Mouse (Mus musculus): Measurements from ENCODE around the gene Ntmt1.

The Ntmt1 gene

GRCm38 (mm10) chr2:30807648-30808295 is at the start of gene Ntmt1:
Gene Ntmt1 (plus strand): TSS chr2:30807826.
- peak; percentile 99 for DNase-seq (ENCODE audit: low spot score)

DNA sequence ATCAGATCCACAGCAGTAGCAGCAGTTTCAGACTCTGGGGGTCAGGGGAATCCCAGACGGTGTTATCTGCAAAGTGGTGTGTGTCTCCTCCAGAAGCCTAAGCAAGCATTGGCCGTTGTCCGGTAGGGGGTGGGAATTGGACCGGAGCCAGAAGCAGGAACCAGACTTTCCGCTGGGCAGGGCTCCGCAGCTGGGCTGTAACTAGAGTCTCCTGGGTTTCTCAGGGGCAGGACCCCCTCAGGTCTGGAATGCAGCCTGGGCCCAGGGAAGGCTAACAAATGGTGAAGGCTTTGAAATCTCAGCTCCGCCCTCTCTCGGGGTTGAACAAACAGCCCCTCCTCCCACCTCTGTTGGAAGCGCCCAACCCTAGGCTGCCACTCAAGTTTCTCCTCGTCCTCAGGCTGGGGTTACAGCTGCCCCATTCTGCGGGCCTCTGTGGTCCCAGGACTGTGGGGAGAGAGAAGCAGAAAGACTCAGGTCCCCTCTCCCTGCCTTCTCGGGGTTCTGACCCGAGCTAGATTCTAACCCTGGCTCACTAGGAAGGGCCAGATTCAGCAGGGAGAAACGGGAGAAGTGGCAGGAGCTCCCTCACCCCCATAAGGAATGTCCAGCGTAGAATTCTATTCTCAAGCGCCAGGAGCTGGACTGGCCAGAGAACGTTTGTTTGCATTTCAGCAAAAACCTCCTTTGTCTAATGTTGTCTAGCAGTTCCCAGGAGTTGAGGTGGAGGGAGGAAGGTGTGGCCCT is 49.1 kb upstream of the Ntmt1 start:
- peak; percentile 63 for DNase-seq (ENCODE audit: low spot score)

DNA sequence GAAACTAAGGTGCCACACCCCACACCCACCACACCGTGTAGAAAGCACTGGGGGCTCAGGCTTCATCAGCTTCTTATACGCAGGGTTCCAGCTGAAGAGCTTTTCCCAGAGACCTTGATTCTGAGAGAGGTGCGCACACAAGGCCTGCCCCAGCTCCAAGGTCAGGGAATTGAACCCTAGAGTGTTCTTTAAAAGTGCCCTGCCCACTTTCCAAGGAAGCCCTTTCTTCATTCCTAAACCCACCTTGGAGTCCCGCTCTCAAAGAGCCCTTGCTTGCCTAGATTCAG is 48.6 kb upstream of the Ntmt1 start:
- DNase-seq (ENCODE audit: low spot score) = no peak

DNA sequence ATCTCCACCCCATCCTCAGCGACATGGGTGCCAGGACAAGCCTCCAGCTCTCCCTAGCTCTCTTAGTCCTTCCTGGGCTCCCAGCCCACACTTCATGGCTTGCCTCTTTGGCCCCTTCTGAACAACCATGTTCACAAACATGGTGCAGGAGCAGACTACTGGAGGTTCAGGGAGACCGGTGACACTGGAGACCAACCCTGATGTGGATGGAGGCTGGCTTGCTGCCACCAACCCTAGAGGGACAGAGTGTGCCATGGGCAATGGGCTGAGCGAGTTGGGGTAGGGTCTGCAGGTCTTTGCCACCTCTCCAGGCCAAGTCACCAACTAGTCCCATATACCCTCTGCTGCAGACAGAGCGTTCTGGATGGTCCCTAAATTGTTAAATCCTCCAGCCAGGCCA is 48.2 kb upstream of the Ntmt1 start:
- DNase-seq (ENCODE audit: low spot score) = no peak

DNA sequence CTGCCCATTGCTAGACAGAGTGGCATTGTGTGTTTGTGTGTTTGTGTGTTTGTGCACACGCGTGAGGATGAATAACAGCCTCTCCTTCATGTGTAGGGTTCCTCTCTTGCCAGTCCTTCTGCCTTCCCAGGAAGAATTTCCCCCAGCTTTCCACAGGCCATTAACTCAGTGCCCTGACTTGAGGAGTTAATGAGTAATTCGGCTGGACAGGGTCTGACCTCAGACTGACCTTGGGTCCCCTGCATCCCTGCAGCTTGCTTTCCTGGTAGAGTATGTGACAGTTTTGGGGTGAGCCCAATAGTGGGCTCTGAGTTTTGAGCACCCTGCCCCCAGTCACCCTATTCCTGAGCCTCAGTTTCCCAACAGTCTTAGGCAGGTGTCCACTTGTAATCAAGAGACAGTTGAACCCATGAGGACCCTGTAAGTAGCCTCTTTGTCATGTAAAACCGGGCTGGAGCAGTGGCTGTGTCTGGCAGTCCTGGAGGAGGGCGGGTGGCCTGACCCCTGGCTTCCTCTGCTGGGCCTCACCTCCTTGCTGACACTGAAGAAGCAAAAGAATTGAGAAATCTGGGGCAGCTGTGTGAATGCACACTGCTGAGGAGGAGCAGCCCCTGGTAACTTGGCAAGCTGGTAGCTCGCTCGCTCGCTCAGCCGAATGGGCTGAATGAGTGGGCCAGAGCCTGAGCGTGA is 47.6 kb upstream of the Ntmt1 start:
- no peak for DNase-seq (ENCODE audit: low spot score)

- no peak for DNase-seq (ENCODE audit: low spot score)
Observed at GRCm38 (mm10) chr2:30760706-30761105, 46.9 kb upstream of the Ntmt1 start.

DNA sequence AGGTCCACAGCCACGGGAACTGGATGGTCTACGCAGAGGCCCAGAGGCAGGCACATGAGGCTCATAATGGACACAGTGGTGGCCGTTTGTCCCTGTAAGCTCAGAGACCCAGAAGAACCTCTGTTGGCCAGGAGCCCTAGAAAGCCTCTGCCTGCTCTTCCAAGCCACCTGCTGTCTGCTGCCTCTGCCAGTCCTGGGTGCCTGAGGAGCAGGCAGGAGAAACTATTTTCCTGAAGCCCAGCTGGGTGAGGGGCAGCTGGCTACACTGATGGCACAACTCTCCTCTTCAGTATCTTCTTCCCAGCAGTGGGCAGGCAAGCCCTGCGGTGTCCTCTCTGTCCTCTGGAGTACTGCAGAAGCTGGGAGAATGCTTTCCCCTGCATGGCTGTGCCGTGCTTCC is 41.2 kb upstream of the Ntmt1 start:
- DNase-seq (ENCODE audit: low spot score) = no peak

GRCm38 (mm10) chr2:30767626-30768240 is 39.9 kb upstream of the Ntmt1 start:
- no peak for DNase-seq (ENCODE audit: low spot score)

- no peak for DNase-seq (ENCODE audit: low spot score)
Observed at GRCm38 (mm10) chr2:30768529-30768928, 39.1 kb upstream of the Ntmt1 start.

DNA sequence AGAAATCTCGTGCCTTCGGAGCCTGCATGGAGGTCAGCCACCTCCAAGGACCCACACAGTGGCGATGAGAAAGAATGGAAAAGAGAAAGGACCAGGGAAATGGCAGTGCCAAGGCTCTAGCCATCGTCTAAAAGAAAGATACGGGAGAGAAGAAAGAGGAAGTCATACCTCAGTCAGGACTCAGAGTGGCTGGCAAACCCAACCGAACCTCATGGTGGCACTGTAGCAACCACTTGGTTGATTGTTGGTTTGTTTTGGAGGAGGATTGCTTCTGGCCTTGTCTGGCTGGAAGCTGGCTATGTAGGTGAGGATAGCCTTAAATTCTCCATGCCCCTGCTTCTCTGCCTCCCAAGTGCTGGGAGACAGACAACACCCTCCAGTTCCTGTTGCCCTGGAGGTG is 38.4 kb upstream of the Ntmt1 start:
- no peak for DNase-seq (ENCODE audit: low spot score)

DNA sequence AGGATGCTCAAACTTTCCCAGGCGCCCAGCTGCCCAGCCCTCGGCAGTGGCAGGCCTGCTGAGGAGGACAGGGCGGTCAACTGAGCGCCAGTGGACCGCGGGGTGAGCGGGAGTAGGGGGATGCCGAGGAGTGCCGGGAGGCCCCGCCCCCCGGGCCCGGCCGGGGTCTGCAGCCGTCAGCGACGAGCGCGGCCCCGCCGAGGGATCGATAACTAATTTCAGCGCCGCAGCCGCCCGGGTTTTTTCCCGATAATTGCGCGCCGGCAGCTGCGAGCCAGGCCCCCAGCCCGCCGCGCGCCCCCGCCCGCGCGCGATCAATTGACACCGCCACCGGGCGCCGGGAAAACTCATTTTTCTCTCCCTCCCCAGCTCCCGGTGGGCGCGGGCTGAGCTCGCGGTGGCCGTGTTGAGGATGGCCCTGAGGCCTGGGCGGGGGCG is 36.2 kb upstream of the Ntmt1 start:
- no peak for DNase-seq (ENCODE audit: low spot score)

- DNase-seq (ENCODE audit: low spot score) = peak; percentile 72
Observed at GRCm38 (mm10) chr2:30771806-30772460, 35.7 kb upstream of the Ntmt1 start.

- DNase-seq (ENCODE audit: low spot score) = no peak
Observed at GRCm38 (mm10) chr2:30772581-30773312, 34.9 kb upstream of the Ntmt1 start.

DNA sequence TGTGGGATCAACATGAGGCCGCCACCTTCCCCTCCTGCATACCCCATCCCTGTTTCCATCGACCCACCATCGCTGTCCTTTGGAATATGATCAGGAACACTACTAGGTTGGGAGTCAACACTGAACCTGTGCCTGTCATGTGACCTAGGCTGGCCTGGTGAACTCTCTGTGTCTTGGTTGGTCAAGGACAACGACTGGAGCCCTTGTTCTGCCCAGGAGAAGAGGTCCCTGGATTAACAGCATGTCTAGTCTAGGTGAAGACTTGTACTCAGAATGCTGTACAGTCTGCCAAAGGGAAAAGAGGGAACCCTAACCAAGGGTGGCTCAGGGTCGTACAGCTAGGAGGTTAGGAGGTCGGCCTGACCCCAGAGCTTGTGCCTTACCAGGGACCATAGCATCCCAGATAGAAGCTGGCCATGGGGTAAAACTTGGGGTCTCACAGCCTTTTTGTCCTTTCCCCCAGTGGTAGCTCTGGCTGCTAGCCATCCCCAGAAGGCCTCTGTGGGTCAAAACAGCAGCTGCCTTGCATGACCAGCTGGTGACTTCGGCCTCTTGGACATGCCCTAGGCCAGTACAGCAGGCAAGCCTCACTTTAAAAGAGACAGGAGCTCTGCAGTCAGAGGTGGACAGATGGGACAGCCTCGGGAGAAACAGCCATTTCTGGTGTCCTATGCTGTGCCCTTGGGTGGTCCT is 34.2 kb upstream of the Ntmt1 start:
- no peak for DNase-seq (ENCODE audit: low spot score)

DNA sequence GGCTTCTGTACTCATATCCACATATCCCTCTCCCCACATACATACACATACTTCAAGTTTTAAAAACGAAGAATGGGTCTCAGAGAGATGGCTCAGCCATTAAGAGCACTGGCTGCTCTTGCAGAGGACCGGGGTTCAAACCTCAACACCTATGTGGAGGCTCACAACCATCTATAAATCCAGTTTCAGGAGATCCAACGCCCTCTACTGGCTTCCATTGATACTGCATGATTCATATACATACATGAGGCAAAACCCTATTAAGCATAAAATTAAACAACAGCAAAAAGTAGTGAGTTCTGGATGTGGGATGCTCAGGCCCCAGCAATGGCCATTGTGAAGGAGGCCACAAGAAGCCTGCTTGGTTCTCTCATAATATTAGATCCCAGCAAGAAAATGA is 31.7 kb upstream of the Ntmt1 start:
- DNase-seq (ENCODE audit: low spot score) = no peak

- DNase-seq (ENCODE audit: low spot score) = no peak
Observed at GRCm38 (mm10) chr2:30777266-30777665, 30.4 kb upstream of the Ntmt1 start.

DNA sequence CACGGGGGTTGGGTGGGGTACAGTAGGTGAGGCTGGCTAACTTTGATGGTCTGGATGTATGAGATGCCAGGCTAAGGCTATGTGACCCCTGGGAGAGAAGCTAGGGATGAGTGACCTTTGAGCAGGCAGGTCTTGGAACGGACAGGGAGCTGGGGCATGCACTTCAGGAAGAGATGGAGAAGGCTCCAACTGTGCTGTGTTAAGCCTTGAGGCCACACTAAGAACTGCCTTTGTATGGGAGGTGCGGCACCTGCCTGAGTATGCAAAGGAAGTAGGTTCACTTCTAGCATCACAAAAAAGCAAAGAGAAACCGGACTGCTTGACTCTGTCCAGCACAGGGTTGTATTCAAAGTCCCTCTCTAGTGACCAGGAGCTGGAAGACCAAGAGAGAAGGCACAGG is 29.4 kb upstream of the Ntmt1 start:
- no peak for DNase-seq (ENCODE audit: low spot score)

DNA sequence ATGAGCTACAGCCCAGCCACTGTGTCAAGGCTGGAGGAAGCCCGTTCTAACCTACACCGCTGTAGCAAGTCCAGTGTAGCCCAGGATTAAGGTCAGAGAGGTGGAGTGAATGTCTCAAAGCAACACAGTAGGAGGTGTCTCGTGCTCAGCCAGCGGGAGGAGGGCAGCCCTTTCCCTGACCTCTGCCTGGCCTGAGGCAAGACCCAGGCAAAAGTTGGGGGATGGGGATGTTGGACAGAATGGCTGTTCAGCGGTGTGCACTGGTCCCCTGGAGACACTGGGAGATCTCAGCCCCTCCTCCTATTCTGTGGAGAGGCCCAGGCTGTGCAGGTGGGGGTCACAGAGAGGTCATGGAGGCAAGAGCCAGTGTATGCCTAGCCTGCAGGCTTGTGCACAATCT is 28.4 kb upstream of the Ntmt1 start:
- no peak for DNase-seq (ENCODE audit: low spot score)

GRCm38 (mm10) chr2:30782312-30783290 is 25.0 kb upstream of the Ntmt1 start:
- DNase-seq (ENCODE audit: low spot score) = no peak

DNA sequence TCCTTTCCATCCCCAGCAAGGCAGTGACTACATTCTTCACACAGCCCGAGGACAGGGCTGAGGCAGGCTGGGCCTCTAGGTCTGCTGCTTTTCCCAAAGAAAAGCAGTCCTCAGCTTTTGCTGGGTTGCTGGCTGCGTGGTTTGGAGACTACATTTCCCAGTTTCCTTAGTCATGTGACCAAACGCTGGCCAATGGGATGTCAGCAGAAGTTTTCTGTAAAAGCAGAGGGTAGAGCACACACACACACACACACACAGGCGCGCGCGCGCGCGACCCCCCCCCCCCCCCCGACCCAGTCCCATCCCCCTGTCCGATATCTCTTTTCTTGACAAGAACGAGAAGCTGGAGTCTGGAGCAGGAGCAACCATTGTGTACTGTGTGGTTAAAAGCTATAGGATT is 24.3 kb upstream of the Ntmt1 start:
- DNase-seq (ENCODE audit: low spot score) = peak; percentile 81

Data from layer of hippocampus, adult 11-12 months (tissue).